Mouse (Mus musculus) kidney, postnatal 25 days (tissue): ENCODE data around the gene Tmem211.

Source experiments
- DNase-seq, 2 experiments: peaks; one replicate each; pipeline ENCODE4 v3.0.0; 2021; ENCODE audit warnings: mixed read lengths in 2 of 2

Tmem211 gene

DNA sequence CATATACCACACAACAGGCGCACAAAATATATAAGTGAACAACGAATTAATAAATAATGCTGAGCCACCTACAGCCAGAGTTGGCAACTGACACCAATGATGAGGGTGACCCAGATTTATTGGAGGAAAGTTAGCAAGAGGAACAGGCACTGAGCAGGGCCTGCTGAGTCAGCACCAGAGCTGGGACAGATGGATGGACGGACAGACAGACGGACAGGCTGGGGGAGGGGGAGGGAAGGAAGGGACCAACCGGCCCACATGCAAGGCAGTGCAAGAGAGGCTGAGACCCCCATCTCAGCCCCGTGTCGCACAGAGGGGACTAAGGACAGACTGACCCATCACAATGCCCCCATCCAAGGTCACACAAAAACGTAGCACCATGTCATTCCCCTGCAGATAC, 12.7 kb upstream of the Tmem211 start:
- peak in 1 of 2 experiments; percentile 51 for DNase-seq

DNA sequence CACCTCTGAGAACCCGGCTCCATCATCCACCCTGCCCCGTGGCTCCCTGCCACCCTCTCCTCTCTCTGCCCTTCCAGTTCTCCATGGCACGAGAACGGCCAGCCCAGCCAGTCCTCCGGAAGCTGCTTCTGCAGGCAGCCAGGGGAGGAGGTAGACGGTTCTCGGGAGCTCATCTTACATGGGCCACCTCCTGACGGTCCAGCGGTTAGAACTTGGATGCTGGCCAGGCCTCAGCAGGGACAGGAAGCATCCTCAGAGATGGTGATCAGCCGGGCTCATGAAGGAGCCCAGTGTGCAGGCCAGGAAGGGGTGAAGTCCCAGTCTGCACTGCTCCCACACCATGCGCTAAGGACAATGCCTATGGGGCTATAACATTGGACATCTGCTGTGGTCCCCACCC, 12.3 kb upstream of the Tmem211 start:
- DNase-seq: peak; percentile 80 to 91

DNA sequence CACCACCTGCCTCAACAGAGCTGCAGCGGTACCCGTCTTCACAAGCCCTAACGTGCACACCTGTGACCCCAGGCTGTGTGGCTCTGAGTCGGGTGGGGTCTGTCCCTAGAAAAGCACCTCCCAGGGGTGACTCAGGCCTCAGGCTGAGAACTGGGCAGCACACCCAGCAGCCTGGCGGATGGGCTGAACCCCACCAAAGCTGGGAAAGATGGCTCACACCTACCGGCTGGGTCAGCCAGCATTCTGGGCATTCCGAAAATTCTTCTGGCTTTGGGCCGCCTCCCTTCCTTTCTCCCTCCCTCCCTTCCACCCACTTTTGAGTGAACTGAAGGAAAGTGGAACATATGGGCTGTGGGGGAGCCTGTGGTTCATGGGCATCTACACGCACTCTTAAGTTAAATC, 11.1 kb upstream of the Tmem211 start:
- peak in 1 of 2 experiments; percentile 69 for DNase-seq

DNA sequence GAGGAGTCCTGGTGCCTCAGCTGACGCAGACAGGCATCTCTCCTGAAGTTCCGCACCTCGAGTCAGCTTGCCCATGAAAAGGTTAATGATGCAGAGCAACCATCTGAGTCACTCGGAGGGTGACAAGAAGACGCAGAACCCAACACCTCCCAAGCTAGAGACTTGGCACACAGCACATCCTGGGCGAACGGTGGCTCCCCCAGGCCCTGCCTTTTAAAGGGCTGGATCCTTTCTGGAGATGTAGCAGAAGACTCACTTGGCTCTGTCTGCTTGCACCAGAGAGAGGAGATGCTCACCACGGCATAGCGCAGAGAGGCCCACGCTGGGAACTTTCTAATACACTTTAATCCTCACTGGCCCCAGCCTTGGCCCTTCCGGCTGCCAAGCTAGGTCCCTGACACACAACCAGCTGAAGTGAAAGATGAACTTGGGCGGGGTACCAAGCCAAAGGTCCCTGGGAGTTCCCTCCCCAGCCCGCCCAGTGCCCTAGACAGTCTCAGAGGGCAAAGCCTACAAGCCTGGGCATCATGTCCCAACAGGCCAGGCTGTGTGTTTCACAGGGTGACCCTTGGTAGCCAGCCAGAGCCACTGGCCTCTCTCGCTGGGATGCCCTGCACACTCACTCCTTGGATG, 10.3 kb upstream of the Tmem211 start:
- DNase-seq: peak; percentile 80 to 93

DNA sequence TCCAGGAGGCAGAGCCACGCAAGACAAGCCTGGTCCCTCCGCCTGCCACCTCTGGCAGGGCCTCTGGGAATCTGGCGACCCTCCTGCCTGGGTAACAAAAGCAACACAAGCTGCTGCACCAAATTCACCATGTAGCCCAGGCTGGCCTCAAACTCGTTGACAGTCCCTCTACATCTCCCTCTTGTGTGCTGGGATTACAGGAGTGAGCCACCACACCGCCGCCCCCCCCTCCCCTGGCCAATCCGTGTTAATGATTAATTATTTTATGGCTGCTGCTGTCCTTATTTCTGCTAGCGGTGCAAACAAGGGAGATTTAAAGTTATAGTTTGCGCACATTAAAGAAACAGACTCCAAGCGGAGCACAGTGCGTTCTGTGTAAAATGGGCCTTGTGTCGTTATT, 9.6 kb upstream of the Tmem211 start:
- peak; percentile 64 to 72 for DNase-seq

DNA sequence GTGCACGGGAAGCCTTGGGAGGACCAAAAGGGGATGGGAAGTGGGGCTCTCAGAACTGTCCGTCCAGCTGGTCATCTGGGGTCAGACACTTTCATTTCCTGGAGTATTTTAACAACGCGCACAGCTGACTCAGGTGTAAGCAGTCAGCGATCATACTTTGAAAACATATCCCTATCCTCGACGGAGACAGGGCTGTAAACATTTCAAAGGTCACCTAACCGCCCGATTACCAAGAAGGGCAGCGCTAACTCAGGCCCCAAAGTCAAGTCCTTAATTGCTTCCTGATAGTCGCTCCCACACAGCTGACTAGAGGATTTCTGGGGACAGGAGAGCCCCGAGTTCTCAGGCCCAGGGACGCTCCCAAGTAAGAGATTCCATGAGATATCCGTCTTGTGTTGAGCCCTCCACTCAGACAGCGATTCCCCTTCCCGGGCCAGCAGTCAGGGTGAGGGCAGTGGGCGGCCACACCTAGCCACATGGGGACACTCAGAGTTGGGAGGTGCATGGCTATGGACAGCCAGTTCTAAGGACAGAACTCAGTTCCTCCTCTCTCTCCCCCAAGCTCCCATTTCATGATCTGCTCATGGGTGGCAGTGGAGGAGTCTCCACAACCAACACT, 8.0 kb upstream of the Tmem211 start:
- DNase-seq: no peak

DNA sequence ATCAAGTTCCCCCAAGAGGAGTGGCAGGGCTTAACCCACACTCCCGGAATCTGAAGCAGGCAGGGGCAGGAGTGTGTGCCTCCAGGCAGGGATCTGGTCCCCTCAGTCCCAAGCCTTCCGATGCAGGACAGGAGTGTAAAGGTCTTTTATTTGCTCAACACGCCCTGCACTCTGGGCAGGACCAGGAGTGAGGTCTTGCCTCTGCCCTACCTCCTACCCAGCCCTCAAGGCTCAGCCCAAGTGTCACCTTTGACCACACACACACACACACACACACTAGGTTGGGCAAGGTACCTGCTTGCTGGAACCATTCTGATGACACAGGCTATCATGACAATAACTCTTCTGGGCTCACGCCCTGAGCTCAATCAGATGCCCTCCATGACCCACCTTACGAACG, 7.3 kb upstream of the Tmem211 start:
- DNase-seq: peak; percentile 48 to 78

DNA sequence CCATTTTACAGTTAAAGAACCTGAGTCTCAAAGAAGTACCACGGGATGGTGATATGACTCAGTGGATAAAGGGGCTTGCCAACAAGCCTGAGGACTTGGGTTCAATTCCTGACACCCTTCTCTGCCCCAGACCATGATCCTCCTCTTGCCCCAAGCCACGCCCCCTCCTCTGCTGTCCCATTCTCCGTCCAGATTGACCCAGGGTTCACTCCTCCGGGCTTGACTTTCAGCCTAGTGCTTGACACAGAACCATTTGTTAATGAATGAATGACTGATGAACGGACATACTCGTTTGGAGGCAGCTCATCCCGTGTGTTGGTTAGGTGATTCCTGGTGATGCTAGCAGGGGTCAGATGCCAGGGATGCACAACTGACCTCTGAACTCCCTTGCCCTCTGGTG, 6.8 kb upstream of the Tmem211 start:
- DNase-seq: peak in 1 of 2 experiments; percentile 67

DNA sequence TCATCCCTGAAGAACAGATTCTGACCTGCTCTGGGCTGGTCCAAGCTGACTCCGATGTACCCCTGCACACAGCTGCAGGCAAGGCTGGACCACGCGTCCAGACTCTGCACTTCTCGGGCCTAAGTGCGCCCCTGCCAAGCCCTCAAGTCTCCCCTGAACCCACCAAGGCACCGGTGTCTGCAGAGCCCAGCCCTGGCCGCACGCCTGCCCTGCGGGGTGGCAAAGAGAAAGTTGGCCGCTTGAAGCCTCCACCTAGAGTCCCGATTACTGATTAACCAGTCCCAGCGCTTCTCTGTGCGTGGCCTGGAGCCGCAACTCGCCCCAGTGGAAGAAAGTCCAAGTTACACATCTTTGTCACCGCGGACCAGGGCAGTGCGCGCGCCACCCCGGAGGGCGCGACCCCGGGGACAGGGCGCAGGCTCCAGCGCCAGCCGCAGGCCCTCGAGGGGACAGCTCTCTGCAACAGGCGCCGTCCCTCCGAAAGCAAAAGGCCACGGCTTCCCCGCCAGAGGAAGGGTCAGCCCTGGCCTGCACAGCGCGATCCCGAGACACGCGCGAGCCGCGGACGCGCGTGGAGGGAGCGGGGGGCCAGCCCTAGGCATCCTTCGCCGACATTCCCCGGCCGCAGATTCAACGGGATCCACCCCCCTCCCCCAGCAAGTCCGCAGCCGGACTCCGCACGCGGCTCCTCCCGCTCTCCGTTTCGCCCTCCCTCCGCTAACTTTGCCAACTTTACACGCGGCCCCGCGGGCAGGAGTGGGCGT, 6.1 kb upstream of the Tmem211 start:
- peak; percentile 83 to 91 for DNase-seq

DNA sequence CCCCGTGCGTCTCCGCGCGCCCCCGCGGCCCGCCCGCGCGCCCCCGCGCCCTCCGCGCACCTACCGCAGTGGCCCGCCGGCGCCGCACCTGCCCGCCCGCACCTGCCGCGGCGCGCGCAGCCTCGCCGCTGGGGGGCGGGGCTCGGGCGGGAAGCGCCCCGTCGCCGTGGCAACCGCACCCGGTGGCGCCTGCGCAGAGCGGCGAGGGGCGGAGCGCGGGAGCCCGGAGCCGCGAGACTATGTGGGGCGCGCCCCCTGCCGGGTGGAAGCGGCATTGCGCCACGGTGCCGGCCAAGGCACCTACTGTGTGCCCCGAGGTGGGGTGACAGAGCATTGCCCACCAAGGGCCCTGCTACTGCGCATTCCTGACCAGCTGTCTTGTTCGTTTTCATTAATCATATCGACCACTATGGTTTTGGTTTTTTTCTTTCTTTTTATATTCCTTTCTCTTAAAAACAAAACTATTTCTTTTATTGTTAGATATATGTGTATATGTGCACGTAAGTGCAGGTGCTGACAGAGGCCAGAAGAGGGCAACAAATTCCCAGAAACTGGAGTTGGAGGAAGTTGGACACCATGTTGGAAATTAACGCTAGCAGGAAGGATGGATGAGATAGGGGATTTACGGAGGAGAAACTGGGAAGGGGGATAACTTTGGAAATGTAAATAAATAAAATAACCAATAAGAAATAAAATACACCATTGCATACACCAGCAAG, 5.4 kb upstream of the Tmem211 start, which contains the start of gene 2900026A02Rik:
Gene 2900026A02Rik, minus strand, starts transcription at position 90 of the 719 bp plus-strand sequence.
- DNase-seq: peak; percentile 87 to 92

DNA sequence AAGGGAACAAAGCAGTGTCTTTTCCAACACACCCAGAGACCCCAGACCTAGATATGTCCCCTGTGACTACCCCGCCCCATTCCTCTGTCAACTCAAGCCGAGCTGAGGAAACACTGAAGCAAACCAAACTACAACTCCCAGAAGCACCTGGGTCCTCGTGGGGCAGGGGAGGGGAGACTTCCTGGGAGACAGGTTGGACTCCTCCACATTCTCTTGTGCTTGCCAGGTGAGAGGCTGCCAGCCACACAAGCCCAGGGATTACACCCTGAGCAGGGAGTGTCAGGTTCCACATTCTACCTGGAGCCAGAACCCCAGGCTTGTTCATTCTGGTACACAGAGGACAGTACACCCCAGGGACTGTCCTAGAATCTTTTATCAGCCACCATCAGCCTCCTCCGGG, 2.8 kb upstream of the Tmem211 start:
- peak in 1 of 2 experiments; percentile 59 for DNase-seq

DNA sequence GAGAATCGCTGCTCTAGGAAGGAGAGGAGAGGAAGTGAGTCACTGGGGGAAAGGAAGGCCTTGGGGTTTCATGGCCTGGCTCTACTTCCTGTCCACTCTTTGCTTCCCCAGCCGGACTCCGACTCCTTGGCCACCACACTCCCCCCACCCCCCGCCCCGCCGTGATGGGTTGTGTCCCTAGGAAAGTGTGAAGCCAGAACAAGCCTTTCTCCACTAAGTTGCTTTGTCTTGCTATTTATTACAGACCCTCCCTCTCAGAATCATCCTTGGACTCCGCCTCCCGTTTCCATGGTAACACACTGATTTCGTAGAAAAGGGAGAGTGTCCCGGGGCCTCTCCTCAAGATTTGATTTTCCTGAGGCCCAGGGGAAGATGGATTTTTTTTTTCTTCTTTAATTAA, 1.4 kb upstream of the Tmem211 start:
- DNase-seq: peak; percentile 31 to 56

DNA sequence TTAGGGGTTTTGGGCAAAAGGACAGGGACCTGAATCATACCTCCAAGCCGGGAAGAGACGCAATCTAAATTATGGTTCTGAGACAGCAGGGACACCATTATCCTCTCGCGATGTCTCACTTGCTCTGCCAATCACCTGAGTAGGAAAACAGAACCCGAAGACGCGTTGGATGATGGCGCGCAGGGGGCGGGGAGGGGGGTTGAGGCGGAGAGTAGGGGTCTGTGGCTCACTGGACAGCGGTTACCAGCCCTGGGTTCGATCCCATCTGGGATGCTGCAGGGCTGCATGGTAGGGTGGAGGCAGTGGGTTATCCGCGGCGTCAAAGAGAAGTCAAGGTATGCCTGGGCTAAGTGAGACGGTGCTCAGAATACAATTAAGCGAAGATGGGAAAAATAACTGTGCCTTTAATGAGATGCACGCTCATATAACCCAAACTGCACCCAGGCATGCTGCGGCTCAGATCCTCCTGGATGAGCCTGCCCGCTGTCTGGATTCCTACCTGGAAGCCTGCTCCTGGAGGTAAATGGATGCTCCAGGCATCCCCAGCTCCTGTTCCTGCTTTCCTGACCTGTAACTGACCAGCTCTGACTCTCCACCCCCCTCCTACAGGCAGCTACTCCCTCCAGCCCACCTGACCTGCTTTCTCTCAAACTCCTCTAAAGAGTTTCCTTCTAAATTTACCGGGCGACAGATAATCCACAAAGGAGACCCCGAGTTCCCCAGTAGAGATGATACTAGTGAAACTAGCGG, 848 bp upstream of the Tmem211 start:
- no peak for DNase-seq

DNA sequence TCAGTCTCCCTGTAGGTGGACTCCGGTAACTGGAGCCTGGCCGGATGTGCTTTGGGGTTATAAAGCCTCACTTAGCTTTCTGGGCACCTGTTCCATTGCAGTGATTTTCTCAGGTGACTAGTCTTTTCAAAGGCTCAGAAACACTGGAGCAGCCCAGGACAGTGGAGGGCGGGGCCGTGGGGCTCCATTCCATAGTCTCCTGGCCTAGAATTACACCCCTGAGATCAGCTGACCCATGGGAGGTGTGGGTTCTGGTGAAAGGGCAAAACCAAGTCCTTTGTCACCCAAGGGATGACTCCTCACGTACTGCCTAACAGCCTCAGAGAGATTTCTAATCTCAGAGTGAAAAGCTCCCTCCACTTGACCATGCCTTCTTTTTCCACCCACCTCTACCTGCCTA, 3.5 kb downstream of the Tmem211 start:
- no peak for DNase-seq

DNA sequence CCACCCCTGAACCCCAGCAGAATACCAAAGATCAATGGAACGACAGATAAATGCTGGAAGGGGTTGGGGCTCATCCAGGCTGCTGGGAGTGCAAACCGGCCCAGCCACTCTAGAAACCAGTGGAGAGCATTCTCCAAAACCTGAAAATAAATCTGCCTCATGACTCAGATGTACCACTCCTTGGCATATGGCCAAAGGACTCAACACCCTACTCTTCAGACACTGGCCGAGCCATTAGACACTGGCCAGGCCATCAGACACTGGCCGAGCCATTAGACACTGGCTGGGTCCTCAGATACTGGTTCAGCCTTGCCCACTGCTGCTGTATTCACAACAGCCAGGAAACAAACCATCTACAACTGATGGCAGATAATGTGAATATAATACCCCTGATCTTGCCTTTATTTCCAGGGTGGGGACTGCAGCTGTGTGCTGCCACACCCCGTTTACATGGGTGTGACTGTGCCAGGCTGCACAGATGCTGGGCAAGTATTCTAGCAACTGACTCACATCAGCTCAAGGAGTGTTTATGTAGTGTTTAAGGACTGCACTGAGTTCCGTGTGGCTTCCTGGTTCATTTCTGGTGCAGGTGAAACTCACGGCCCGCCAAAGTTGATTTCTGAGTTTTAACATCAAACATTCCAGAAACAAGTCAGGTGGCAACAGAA, 22.7 kb downstream of the Tmem211 start:
- DNase-seq: no peak

DNA sequence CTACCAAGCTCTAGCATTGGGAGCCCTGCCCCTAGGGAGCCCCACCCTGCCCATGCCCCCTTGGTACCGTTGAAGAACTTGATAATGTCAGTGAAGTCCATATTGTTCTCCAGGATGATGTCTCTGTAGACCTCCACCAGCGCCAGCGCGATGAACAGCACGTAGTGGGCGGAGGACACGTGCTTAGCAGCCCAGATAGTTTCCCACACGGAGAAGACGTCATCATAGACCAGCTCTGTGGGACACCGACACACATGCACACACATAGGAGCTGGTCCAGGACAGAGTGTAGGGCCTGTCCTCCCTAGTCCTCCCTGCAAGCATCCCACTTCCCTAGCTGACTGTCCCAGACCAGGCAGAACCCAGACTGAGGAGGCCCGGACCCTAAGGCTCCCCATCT, 24.1 kb downstream of the Tmem211 start:
- no peak for DNase-seq

DNA sequence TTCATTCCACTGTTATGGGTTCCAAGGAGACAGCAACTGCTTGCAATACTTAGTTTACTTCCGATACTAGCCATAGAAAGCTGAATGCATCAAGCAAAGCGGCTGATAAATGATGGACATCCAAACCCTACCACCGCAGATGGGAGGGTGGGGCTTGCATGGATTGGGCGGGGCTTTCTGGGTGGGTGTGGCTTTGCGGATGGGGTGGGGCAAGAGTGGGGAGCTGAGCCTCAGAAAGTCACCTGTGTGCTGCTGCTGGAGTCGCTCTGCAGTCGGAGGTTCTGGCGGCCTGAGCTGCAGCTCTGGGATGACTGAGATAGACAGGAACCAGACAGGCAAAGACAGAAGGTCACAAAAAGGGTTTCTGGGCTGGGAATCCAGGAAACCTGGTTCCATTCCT, 38.9 kb downstream of the Tmem211 start:
- no peak for DNase-seq

DNA sequence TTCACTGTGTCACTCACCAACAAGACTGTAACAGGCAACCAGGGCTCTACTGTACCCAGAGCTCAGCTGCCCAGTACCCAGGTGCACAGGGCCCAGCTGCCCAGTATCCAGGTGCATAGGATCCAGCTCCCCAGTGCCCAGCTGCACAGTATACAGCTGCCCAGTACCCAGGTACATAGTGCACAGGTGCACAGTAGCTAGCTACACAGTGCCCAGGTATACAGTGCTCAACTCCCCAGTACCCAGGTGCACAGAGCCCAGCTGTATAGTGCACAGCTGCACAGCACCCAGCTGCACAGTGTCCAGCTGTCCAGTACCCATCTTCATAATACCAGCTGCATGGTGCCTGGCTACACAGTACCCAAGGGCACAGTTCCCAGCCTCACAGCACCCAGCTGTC, 41.5 kb downstream of the Tmem211 start:
- no peak for DNase-seq

DNA sequence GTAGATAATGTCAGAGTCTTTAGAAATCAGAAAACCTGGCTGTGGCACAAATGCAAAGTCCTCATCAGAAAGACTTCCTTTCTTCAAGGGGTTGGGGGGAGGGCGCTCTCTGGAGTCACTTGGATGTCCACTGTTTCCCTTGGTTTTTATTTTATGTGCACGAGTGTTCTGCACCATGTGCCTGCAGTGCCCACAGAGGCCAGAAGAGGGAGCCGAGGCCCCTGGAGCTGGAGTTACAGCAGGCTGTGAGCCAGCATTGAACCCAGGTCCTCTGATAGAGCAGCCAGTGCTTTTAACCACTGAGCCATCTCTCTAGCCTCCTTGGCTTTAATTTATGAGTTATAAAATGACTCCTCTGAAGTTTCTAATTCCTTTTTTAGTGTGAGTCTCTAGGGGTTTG, 43.3 kb downstream of the Tmem211 start:
- DNase-seq: no peak

DNA sequence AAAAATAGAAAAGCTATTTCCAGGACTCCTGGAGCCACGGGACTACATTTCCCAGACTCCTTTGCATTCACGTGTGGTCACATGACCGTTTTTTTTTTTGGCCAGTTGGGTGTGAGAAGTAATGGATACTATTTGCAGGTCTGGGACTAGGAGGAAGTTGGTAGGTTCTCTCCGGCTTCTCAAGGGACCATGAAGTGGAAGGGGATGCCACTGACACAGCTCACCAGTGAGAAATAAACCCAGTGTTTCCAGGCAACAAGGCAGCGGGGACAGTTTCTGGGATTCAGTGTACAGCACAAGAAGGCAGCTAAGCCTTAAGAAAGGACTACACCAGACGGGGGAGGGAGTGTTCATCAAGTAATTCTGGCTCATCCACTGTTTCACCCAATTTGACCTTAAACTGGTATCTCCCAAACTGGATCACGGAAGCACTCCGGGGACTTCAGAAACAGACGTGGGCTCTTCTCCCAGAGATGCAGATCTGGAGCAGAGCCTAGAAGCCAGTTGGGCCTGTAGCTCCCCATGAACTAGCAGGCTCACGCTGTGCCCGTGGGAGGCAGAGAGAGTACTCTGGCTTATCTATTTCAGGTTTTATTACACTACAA, 44.6 kb downstream of the Tmem211 start:
- no peak for DNase-seq

DNA sequence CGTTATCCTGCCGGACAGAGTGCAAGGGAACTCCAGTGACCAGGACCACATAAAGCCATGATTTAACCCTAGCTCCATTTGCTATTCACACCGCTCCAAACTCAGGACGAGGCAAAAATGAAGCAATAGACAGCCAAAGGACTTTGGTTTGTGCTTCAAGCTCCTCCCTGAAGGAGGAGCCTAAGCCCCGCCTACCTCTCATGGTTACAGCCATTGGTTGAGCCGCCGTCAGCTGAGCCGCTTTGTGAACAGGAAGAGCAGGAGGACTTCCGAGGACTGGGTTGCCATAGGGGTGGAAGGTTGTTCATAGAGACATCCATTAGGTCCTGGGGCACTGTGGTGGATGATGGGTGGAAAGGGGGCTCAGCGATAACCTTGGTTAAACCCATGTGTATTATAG, 49.1 kb downstream of the Tmem211 start:
- DNase-seq: no peak
